Mouse (Mus musculus): Measurements from ENCODE around the gene Gm28845. TPM values are rescaled to one million over a fixed set of nuclear protein-coding genes. Genes with fewer than 3 reads are reported as not detected.

Gene Gm28845
- polyA plus RNA-seq, 2 experiments: not detected

GRCm38 (mm10) chr1:65147971-65148370, 28.6 kb upstream of the Gm28845 start:
- Histone ChIP-seq H3K27me3 (ENCODE audit: control insufficient read depth, insufficient read depth, low read length) (no peaks in the 10 kb centered on the region), H3K4me1 (replicated peaks; ENCODE audit: control insufficient read depth in 2 of 2, insufficient read depth in 2 of 2, low read length in 1 of 2) (no peaks in the 10 kb centered on the region), H3K36me3 (replicated peaks; ENCODE audit: control insufficient read depth, insufficient read depth, low read depth) (no peaks in the 10 kb centered on the region), H3K4me3 (ENCODE audit: insufficient read depth in 1 of 2, low read depth in 2 of 2, low read length in 2 of 2) (no peak overlapping the region), H3K27ac (no peak overlapping the region), H3K9me3 (ENCODE audit: control insufficient read depth, low read length) (no peaks in the 10 kb centered on the region), H3K9ac (replicated peaks) (no peak overlapping the region), H3K4me2 (ENCODE audit: low read depth) (no peak overlapping the region)
- ATAC-seq (ENCODE audit: insufficient read depth): no peak
- no peak for DNase-seq (ENCODE audit: low read depth in 3 of 3, low spot score in 3 of 3)
- 51% methylated on average over 3 of the region's 3 CpGs for WGBS (ENCODE audit: insufficient replicate concordance)
- TF ChIP-seq EP300 (IDR thresholded peaks at IDR 0.05; ENCODE audit: low read depth) (no peak), CTCF (IDR thresholded peaks at IDR 0.05; ENCODE audit: low read depth) (no peak)

- no peak for ATAC-seq (ENCODE audit: insufficient read depth)
- H3K4me2 ChIP-seq (ENCODE audit: low read depth): no peak overlapping the region
- DNase-seq (ENCODE audit: low read depth in 3 of 3, low spot score in 3 of 3): no peak
- no peak overlapping the region for H3K4me3 ChIP-seq (ENCODE audit: insufficient read depth in 1 of 2, low read depth in 2 of 2, low read length in 2 of 2)
- no peaks in the 10 kb centered on the region for H3K27me3 ChIP-seq (ENCODE audit: control insufficient read depth, insufficient read depth, low read length)
- no peaks in the 10 kb centered on the region for H3K4me1 ChIP-seq (replicated peaks; ENCODE audit: control insufficient read depth in 2 of 2, insufficient read depth in 2 of 2, low read length in 1 of 2)
- H3K36me3 ChIP-seq (replicated peaks; ENCODE audit: control insufficient read depth, insufficient read depth, low read depth): no peaks in the 10 kb centered on the region
- 68% methylated on average over 5 of the region's 5 CpGs for WGBS (ENCODE audit: insufficient replicate concordance)
- no peak for TF ChIP-seq CTCF (IDR thresholded peaks at IDR 0.05; ENCODE audit: low read depth)
- no peak for TF ChIP-seq EP300 (IDR thresholded peaks at IDR 0.05; ENCODE audit: low read depth)
- no peak overlapping the region for H3K9ac ChIP-seq (replicated peaks)
- no peaks in the 10 kb centered on the region for H3K9me3 ChIP-seq (ENCODE audit: control insufficient read depth, low read length)
- H3K27ac ChIP-seq: no peak overlapping the region
Observed at GRCm38 (mm10) chr1:65147326-65147725, 28.0 kb upstream of the Gm28845 start.

- Histone ChIP-seq H3K4me3 (ENCODE audit: insufficient read depth in 1 of 2, low read depth in 2 of 2, low read length in 2 of 2) (no peak overlapping the region), H3K9me3 (ENCODE audit: control insufficient read depth, low read length) (no peaks in the 10 kb centered on the region), H3K4me2 (ENCODE audit: low read depth) (no peak overlapping the region), H3K4me1 (replicated peaks; ENCODE audit: control insufficient read depth in 2 of 2, insufficient read depth in 2 of 2, low read length in 1 of 2) (no peaks in the 10 kb centered on the region), H3K27ac (no peak overlapping the region), H3K36me3 (replicated peaks; ENCODE audit: control insufficient read depth, insufficient read depth, low read depth) (no peaks in the 10 kb centered on the region), H3K27me3 (ENCODE audit: control insufficient read depth, insufficient read depth, low read length) (no peaks in the 10 kb centered on the region), H3K9ac (replicated peaks) (no peak overlapping the region)
- WGBS (ENCODE audit: insufficient replicate concordance): 12% methylated on average over 2 of the region's 2 CpGs
- no peak for DNase-seq (ENCODE audit: low read depth in 3 of 3, low spot score in 3 of 3)
- TF ChIP-seq CTCF (IDR thresholded peaks at IDR 0.05; ENCODE audit: low read depth): no peak
- TF ChIP-seq EP300 (IDR thresholded peaks at IDR 0.05; ENCODE audit: low read depth): no peak
- no peak for ATAC-seq (ENCODE audit: insufficient read depth)
Observed at GRCm38 (mm10) chr1:65146601-65147000, 27.2 kb upstream of the Gm28845 start.

GRCm38 (mm10) chr1:65144783-65145182, 25.4 kb upstream of the Gm28845 start:
- Histone ChIP-seq H3K36me3 (replicated peaks; ENCODE audit: control insufficient read depth, insufficient read depth, low read depth) (no peaks in the 10 kb centered on the region), H3K27me3 (ENCODE audit: control insufficient read depth, insufficient read depth, low read length) (no peaks in the 10 kb centered on the region), H3K4me1 (replicated peaks; ENCODE audit: control insufficient read depth in 2 of 2, insufficient read depth in 2 of 2, low read length in 1 of 2) (no peaks in the 10 kb centered on the region), H3K4me3 (ENCODE audit: insufficient read depth in 1 of 2, low read depth in 2 of 2, low read length in 2 of 2) (no peak overlapping the region), H3K9me3 (ENCODE audit: control insufficient read depth, low read length) (no peaks in the 10 kb centered on the region), H3K27ac (no peak overlapping the region), H3K4me2 (ENCODE audit: low read depth) (no peak overlapping the region), H3K9ac (replicated peaks) (no peak overlapping the region)
- WGBS (ENCODE audit: insufficient replicate concordance): 67% methylated on average over 2 of the region's 2 CpGs
- TF ChIP-seq CTCF (IDR thresholded peaks at IDR 0.05; ENCODE audit: low read depth) (no peak), EP300 (IDR thresholded peaks at IDR 0.05; ENCODE audit: low read depth) (no peak)
- ATAC-seq (ENCODE audit: insufficient read depth) (no peak), DNase-seq (ENCODE audit: low read depth in 3 of 3, low spot score in 3 of 3) (no peak)

GRCm38 (mm10) chr1:65137560-65137959, 18.2 kb upstream of the Gm28845 start:
- WGBS (ENCODE audit: insufficient replicate concordance): 65% methylated on average over 6 of the region's 6 CpGs
- TF ChIP-seq EP300 (IDR thresholded peaks at IDR 0.05; ENCODE audit: low read depth) (no peak), CTCF (IDR thresholded peaks at IDR 0.05; ENCODE audit: low read depth) (no peak)
- H3K36me3 ChIP-seq (replicated peaks; ENCODE audit: control insufficient read depth, insufficient read depth, low read depth): no peaks in the 10 kb centered on the region
- DNase-seq (ENCODE audit: low read depth in 3 of 3, low spot score in 3 of 3) (no peak), ATAC-seq (ENCODE audit: insufficient read depth) (no peak)
- no peaks in the 10 kb centered on the region for H3K27me3 ChIP-seq (ENCODE audit: control insufficient read depth, insufficient read depth, low read length)
- H3K27ac ChIP-seq: no peak overlapping the region
- H3K4me2 ChIP-seq (ENCODE audit: low read depth): no peak overlapping the region
- no peaks in the 10 kb centered on the region for H3K9me3 ChIP-seq (ENCODE audit: control insufficient read depth, low read length)
- H3K4me1 ChIP-seq (replicated peaks; ENCODE audit: control insufficient read depth in 2 of 2, insufficient read depth in 2 of 2, low read length in 1 of 2): no peaks in the 10 kb centered on the region
- no peak overlapping the region for H3K4me3 ChIP-seq (ENCODE audit: insufficient read depth in 1 of 2, low read depth in 2 of 2, low read length in 2 of 2)
- H3K9ac ChIP-seq (replicated peaks): no peak overlapping the region

Measured in liver, embryonic 14.5 days (tissue).